In genomic region chr11:53737573-53737946, GRCm38 (mm10) we compare ENCODE assay signal across 9 mouse cellular contexts. TPM values are rescaled to one million over a fixed set of nuclear protein-coding genes. Genes with fewer than 3 reads are reported as not detected.
DNase-seq lines count a peak whose midpoint lies in the region; ATAC-seq and TF ChIP-seq lines count a peak whose summit lies in the region.
"Had no signal": no experiment of that assay in that cellular context is flagged by ENCODE, and none has a peak within 500 bp of the region (broad histone marks: within the 10 kb centered on the region; RNA-seq: fewer than 3 reads in every experiment).

No protein-coding gene starts in this region.

- H3K4me2 ChIP-seq in forebrain, embryonic 11.5 days (ENCODE audit: low read depth, low read length, severe bottlenecking), result no peak overlapping the region
- H3K4me2 ChIP-seq in forebrain, embryonic 16.5 days (ENCODE audit: low read length), result no peak overlapping the region
- no peak overlapping the region for H3K4me2 ChIP-seq in embryonic facial prominence, embryonic 14.5 days (ENCODE audit: low read depth, low read length)
- H3K4me2 ChIP-seq in lung, embryonic 14.5 days, result no peak overlapping the region

- H3K36me3 ChIP-seq in forebrain, embryonic 11.5 days (ENCODE audit: control insufficient read depth, insufficient read depth, low read length), result no peaks in the 10 kb centered on the region
- no peaks in the 10 kb centered on the region for H3K36me3 ChIP-seq in forebrain, embryonic 16.5 days (ENCODE audit: control insufficient read depth, insufficient read depth)
- H3K36me3 ChIP-seq in embryonic facial prominence, embryonic 14.5 days (ENCODE audit: control insufficient read depth, insufficient read depth, low read length), result no peaks in the 10 kb centered on the region
- H3K36me3 ChIP-seq in lung, embryonic 14.5 days (ENCODE audit: insufficient read depth), result no peaks in the 10 kb centered on the region

- no peaks in the 10 kb centered on the region for H3K9me3 ChIP-seq in forebrain, embryonic 11.5 days (ENCODE audit: control insufficient read depth, low read length)
- no peaks in the 10 kb centered on the region for H3K9me3 ChIP-seq in forebrain, embryonic 16.5 days (ENCODE audit: control insufficient read depth, low read length)
- H3K9me3 ChIP-seq in embryonic facial prominence, embryonic 14.5 days (ENCODE audit: control insufficient read depth, low read length), result no peaks in the 10 kb centered on the region
- no peaks in the 10 kb centered on the region for H3K9me3 ChIP-seq in lung, embryonic 14.5 days (ENCODE audit: low read depth, low read length)

- WGBS in forebrain, embryonic 11.5 days, result 43% methylated on average over 6 of the region's 6 CpGs
- WGBS in forebrain, embryonic 16.5 days, result 47% methylated on average over 6 of the region's 6 CpGs
- 43% methylated on average over 6 of the region's 6 CpGs for WGBS in embryonic facial prominence, embryonic 14.5 days
- WGBS in lung, embryonic 14.5 days, result 22% methylated on average over 6 of the region's 6 CpGs

- no peak overlapping the region for H3K4me3 ChIP-seq in forebrain, embryonic 11.5 days (ENCODE audit: low read depth, low read length)
- no peak overlapping the region for H3K4me3 ChIP-seq in forebrain, embryonic 16.5 days (replicated peaks; ENCODE audit: low read length)
- no peak overlapping the region for H3K4me3 ChIP-seq in embryonic facial prominence, embryonic 14.5 days (ENCODE audit: low read depth, low read length)
- no peak overlapping the region for H3K4me3 ChIP-seq in lung, embryonic 14.5 days (ENCODE audit: low read depth, low read length)

- DNase-seq in forebrain, embryonic 11.5 days (ENCODE audit: low spot score), result peak; percentile 61
- DNase-seq in adrenal gland, adult 2 months, result peak; percentile 65
- DNase-seq in embryonic facial prominence, embryonic 14.5 days (ENCODE audit: low spot score), result no peak
- peak; percentile 31 for DNase-seq in heart, postnatal 25 days (ENCODE audit: low spot score)
- peak; percentile 31 to 80 for DNase-seq in layer of hippocampus, adult 18-20 months (ENCODE audit: low spot score in 2 of 2)
- peak; percentile 74 for DNase-seq in lung, embryonic 14.5 days
- DNase-seq in right cerebral cortex, postnatal 25 days, result peak; percentile 44

- intact Hi-C loops in heart, postnatal 25 days (cut with DNase I), result loop anchor here (2.0 to 10.0 kb wide), 4 partner anchors 135 to 520 kb away; partner anchors contain the start of gene Gm9837

- TF ChIP-seq CTCF in lung, embryonic 14.5 days (IDR thresholded peaks at IDR 0.05; ENCODE audit: low read depth), result peak; percentile 60

- no peak overlapping the region for H3K27ac ChIP-seq in forebrain, embryonic 11.5 days (ENCODE audit: low read depth, low read length)
- no peak overlapping the region for H3K27ac ChIP-seq in forebrain, embryonic 16.5 days (ENCODE audit: low read length)
- no peak overlapping the region for H3K27ac ChIP-seq in embryonic facial prominence, embryonic 14.5 days (replicated peaks; ENCODE audit: low read depth, low read length)
- H3K27ac ChIP-seq in lung, embryonic 14.5 days (ENCODE audit: low read depth), result no peak overlapping the region

- H3K9ac ChIP-seq in forebrain, embryonic 11.5 days (ENCODE audit: low read length), result no peak overlapping the region
- no peak overlapping the region for H3K9ac ChIP-seq in forebrain, embryonic 16.5 days (replicated peaks; ENCODE audit: low read depth, low read length)
- H3K9ac ChIP-seq in embryonic facial prominence, embryonic 14.5 days (ENCODE audit: low read depth, low read length), result no peak overlapping the region
- H3K9ac ChIP-seq in lung, embryonic 14.5 days, result no peak overlapping the region

- peak; percentile 33; the same call in 1 of the 2 replicates for ATAC-seq in forebrain, embryonic 11.5 days (replicated peaks; ENCODE audit: low FRiP score)
- ATAC-seq in forebrain, embryonic 16.5 days, result no peak
- peak; percentile 31; the same call in 1 of the 2 replicates for ATAC-seq in embryonic facial prominence, embryonic 14.5 days (ENCODE audit: low read depth)
- peak; percentile 64; the same call in 1 of the 2 replicates for ATAC-seq in lung, embryonic 14.5 days (ENCODE audit: insufficient read depth)

- H3K4me1 ChIP-seq in forebrain, embryonic 11.5 days (replicated peaks; ENCODE audit: control insufficient read depth, insufficient read depth, low read length), result no peaks in the 10 kb centered on the region
- H3K4me1 ChIP-seq in forebrain, embryonic 16.5 days (replicated peaks; ENCODE audit: control insufficient read depth, insufficient read depth, low read length), result no peaks in the 10 kb centered on the region
- H3K4me1 ChIP-seq in embryonic facial prominence, embryonic 14.5 days (ENCODE audit: control insufficient read depth, insufficient read depth, low read length), result no peaks in the 10 kb centered on the region
- H3K4me1 ChIP-seq in lung, embryonic 14.5 days (ENCODE audit: insufficient read depth), result no peaks in the 10 kb centered on the region

- H3K27me3 ChIP-seq in forebrain, embryonic 11.5 days (ENCODE audit: control insufficient read depth, insufficient read depth, low read length), result no peaks in the 10 kb centered on the region
- H3K27me3 ChIP-seq in forebrain, embryonic 16.5 days (replicated peaks; ENCODE audit: control insufficient read depth, insufficient read depth, low read length), result no peaks in the 10 kb centered on the region
- no peaks in the 10 kb centered on the region for H3K27me3 ChIP-seq in embryonic facial prominence, embryonic 14.5 days (replicated peaks; ENCODE audit: control insufficient read depth, insufficient read depth, low read length)
- H3K27me3 ChIP-seq in lung, embryonic 14.5 days (ENCODE audit: insufficient read depth, low read length), result no peaks in the 10 kb centered on the region

RNA-seq across cellular contexts. Expression of gene Il5, which starts 17.0 kb away (rescaled TPM):
- polyA plus RNA-seq in forebrain, embryonic 11.5 days (2014; fragmentation: Nextera tagmentation; extraction: Ambion mirVana), result not detected in 2 replicates
- not detected in 2 replicates for polyA plus RNA-seq in forebrain, embryonic 16.5 days (2015; fragmentation: Nextera tagmentation; extraction: Ambion mirVana)
- total RNA-seq in adrenal gland, adult 2 months (2021), result not detected
- 0.06 and 0.12 TPM in 2 replicates for polyA plus RNA-seq in adrenal gland, adult 2 months (2012; rRNA removed)
- not detected in 2 replicates for polyA plus RNA-seq in embryonic facial prominence, embryonic 14.5 days (2014; fragmentation: Nextera tagmentation; extraction: Ambion mirVana)
- not detected for total RNA-seq in heart, postnatal 25 days (2021)
- not detected for total RNA-seq in layer of hippocampus, adult 18-20 months (2021)
- polyA plus RNA-seq in lung, embryonic 14.5 days (2014; fragmentation: Nextera tagmentation; extraction: Ambion mirVana), result not detected in 2 replicates
- total RNA-seq: layer of hippocampus, postnatal 36 days had no signal

RNA-seq across cellular contexts. Expression of gene Rad50, which starts 30.4 kb away (rescaled TPM):
- polyA plus RNA-seq in forebrain, embryonic 11.5 days (2014; fragmentation: Nextera tagmentation; extraction: Ambion mirVana), result 24.3 and 27.6 TPM in 2 replicates
- 14.8 and 17.1 TPM in 2 replicates for polyA plus RNA-seq in forebrain, embryonic 16.5 days (2015; fragmentation: Nextera tagmentation; extraction: Ambion mirVana)
- total RNA-seq in adrenal gland, adult 2 months (2021), result 10 to 100 TPM; 11.6 to 13.8 TPM
- 2.6 and 3.6 TPM in 2 replicates for polyA plus RNA-seq in adrenal gland, adult 2 months (2012; rRNA removed)
- 18.0 and 19.5 TPM in 2 replicates for polyA plus RNA-seq in embryonic facial prominence, embryonic 14.5 days (2014; fragmentation: Nextera tagmentation; extraction: Ambion mirVana)
- total RNA-seq in heart, postnatal 25 days (2021), result 1 to 10 TPM; 6.3 to 6.7 TPM
- total RNA-seq in layer of hippocampus, adult 18-20 months (2021), result 10 to 100 TPM; 13.2 to 13.9 TPM
- 29.3 and 32.3 TPM in 2 replicates for polyA plus RNA-seq in lung, embryonic 14.5 days (2014; fragmentation: Nextera tagmentation; extraction: Ambion mirVana)

RNA-seq across cellular contexts. Expression of gene Irf1, which starts 32.3 kb away (rescaled TPM):
- polyA plus RNA-seq in forebrain, embryonic 11.5 days (2014; fragmentation: Nextera tagmentation; extraction: Ambion mirVana), result 4.0 and 4.3 TPM in 2 replicates
- polyA plus RNA-seq in forebrain, embryonic 16.5 days (2015; fragmentation: Nextera tagmentation; extraction: Ambion mirVana), result 2.5 and 3.4 TPM in 2 replicates
- total RNA-seq in adrenal gland, adult 2 months (2021), result 10 to 100 TPM; 22.7 to 35.5 TPM
- polyA plus RNA-seq in adrenal gland, adult 2 months (2012; rRNA removed), result 43.7 and 59.0 TPM in 2 replicates
- polyA plus RNA-seq in embryonic facial prominence, embryonic 14.5 days (2014; fragmentation: Nextera tagmentation; extraction: Ambion mirVana), result 13.2 and 13.9 TPM in 2 replicates
- 10 to 100 TPM; 13.7 to 21.1 TPM for total RNA-seq in heart, postnatal 25 days (2021)
- total RNA-seq in layer of hippocampus, adult 18-20 months (2021), result 10 to 100 TPM in 1 of 2 experiments, 1 to 10 TPM in 1; 9.4 to 11.6 TPM
- 17.3 and 17.9 TPM in 2 replicates for polyA plus RNA-seq in lung, embryonic 14.5 days (2014; fragmentation: Nextera tagmentation; extraction: Ambion mirVana)

RNA-seq across cellular contexts. Expression of gene Gm17334, which starts 35.4 kb away (rescaled TPM):
- polyA plus RNA-seq in forebrain, embryonic 11.5 days (2014; fragmentation: Nextera tagmentation; extraction: Ambion mirVana), result not detected in 2 replicates
- polyA plus RNA-seq in forebrain, embryonic 16.5 days (2015; fragmentation: Nextera tagmentation; extraction: Ambion mirVana), result 0.24 TPM in 1 of 2 replicates, not detected in the other
- total RNA-seq in adrenal gland, adult 2 months (2021), result under 1 TPM; 0.43 to 0.45 TPM
- 1.4 and 1.5 TPM in 2 replicates for polyA plus RNA-seq in adrenal gland, adult 2 months (2012; rRNA removed)
- 0.19 TPM in 1 of 2 replicates, not detected in the other for polyA plus RNA-seq in embryonic facial prominence, embryonic 14.5 days (2014; fragmentation: Nextera tagmentation; extraction: Ambion mirVana)
- under 1 TPM in 1 of 2 experiments, not detected in 1; 0.31 TPM for total RNA-seq in heart, postnatal 25 days (2021)
- total RNA-seq in layer of hippocampus, adult 18-20 months (2021), result 1 to 10 TPM in 1 of 2 experiments, under 1 TPM in 1; 0.99 to 1.9 TPM
- 0.22 and 0.28 TPM in 2 replicates for polyA plus RNA-seq in lung, embryonic 14.5 days (2014; fragmentation: Nextera tagmentation; extraction: Ambion mirVana)
